Mouse (Mus musculus) bone marrow macrophage, adult 2 months (primary cell): ENCODE measurements around the gene Lrrk1.

Source experiments
- CTCF ChIP-seq: IDR thresholded peaks from 2 replicates; pipeline ENCODE4 v1.5.1; 2012; ENCODE audit warnings: low read depth, mild to moderate bottlenecking, low read length, moderate library complexity
- POLR2A ChIP-seq: IDR thresholded peaks from 2 replicates; pipeline ENCODE4 v1.6.1; 2012; ENCODE audit warnings: mild to moderate bottlenecking, low read depth, low read length, borderline replicate concordance

- no peak for TF ChIP-seq CTCF
- no peak for TF ChIP-seq POLR2A
Measured at GRCm38 (mm10) chr7:66260763-66261390, 127.3 kb downstream of the Lrrk1 start.
